Mouse (Mus musculus): ENCODE results near the gene Slain2. TPM values are rescaled to one million over a fixed set of nuclear protein-coding genes. Genes with fewer than 3 reads are reported as not detected.
"Not testable (repeated sequence)": the region's sequence is repeated elsewhere in the genome, so short reads cannot be mapped to it uniquely, and the experiment has no call there.

Slain2 gene
- total RNA-seq, 2 experiments from 2014 or later: 24.4 to 27.4 TPM

- DNase-seq (ENCODE audit: low spot score in 2 of 2): no peak
These were observed 92.9 kb downstream of the Slain2 start, which contains the start of gene Slc10a4 for GRCm38 (mm10) chr5:73006784-73007581. Gene Slc10a4, plus strand, starts transcription at chr5:73006883.

DNA sequence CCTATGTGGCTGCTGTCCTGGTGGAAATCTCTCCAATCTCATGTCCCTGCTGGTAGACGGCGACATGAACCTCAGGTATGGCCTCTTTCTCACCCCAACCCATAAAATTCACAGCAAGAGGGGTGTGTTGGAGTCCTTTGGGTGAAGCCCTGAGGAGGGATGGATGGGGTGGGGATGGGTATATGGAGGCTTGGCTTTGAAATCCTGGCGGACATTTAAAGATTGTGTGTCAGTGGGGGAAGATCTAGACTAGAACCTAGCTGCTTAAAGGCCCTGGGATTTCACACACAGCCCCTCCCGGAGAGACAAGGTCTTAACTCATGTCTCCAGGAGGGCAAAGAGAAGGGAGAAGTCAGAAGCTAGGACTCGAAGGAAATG is 93.5 kb downstream of the Slain2 start:
- DNase-seq (ENCODE audit: low spot score in 2 of 2): no peak

GRCm38 (mm10) chr5:73008230-73008629 is 94.1 kb downstream of the Slain2 start:
- DNase-seq (ENCODE audit: low spot score in 2 of 2): not testable (repeated sequence)

- not testable (repeated sequence) for DNase-seq (ENCODE audit: low spot score in 2 of 2)
These were observed 97.7 kb downstream of the Slain2 start for GRCm38 (mm10) chr5:73011806-73012205.

DNA sequence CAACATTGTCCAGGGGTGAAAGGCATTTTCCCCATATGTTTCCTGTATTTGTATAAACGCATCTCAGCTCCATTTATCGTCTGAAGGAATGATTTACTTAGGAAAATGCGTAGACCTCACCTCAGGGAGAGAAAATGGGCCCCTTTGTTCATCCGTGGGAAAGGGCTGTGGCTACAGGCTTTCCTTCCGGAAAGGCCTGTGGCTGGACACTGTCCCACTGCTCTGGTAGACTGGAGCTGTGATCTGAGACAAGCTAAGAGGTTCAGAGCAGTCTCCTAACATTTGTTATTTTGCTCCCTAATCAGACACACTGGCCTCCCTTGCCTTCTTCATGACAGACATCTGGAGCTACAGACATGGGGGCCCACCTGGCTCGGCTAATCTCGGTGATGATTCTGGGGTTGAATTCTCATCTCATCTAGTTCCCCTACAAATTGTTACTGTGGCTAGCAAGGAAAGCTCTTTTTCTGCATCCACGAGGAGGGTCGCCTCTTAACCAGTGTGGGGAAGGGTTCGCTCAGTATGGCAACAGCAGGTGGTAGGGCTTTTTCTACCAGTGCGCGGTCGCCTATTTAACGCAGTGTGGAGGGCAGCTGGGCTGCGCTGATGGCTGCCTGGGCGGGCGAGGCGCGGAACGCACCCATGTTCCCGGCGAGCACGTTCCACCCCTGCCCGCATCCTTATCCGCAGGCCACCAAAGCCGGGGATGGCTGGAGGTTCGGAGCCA is 98.9 kb downstream of the Slain2 start:
- not testable (repeated sequence) for DNase-seq (ENCODE audit: low spot score in 2 of 2)

DNA sequence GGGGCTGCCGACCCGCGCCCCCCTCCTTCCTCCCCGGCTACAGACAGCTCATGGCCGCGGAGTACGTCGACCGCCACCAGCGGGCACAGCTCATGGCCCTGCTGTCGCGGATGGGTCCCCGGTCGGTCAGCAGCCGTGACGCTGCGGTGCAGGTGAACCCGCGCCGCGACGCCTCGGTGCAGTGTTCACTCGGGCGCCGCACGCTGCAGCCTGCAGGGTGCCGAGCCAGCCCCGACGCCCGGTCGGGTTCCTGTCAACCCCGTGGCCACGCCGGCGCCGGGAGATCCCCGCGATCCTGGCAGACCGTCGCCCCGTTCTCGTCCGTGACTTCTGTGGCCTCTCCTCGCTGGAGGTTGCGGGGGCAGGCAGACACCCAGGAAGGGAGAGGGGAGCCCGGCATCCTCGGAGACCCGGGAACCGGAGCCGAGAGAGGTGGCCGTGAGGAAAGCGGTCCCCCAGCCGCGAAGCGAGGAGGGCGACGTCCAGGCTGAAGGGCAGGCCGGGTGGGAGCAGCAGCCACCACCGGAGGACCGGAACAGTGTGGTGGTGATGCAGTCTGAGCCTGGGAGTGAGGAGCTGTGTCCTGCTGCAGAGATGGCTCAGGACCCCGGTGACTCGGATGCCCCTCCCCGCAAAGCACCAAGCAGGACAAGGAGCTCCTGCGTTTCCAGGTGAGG is 99.6 kb downstream of the Slain2 start:
- not testable (repeated sequence) for DNase-seq (ENCODE audit: low spot score in 2 of 2)

DNA sequence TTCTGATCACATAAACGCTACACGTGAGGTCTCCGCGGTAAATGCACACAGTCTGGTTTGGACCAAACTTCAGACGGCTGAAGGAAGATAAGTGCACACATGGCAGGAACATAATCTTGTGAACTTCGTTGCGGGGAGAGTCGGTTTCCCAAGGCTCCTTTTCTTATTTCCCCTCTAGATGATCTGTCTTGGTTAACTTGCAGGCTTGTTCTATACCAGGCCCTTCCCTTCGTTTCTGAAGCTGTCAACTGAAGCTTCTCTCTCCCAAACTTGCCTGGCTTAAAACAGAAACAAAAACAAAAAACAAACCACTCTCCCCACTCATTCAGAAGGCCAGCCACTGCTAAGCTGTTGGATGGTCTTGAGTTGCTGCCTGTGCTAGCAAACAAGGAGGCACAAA is 100.6 kb downstream of the Slain2 start:
- no peak for DNase-seq (ENCODE audit: low spot score in 2 of 2)

DNA sequence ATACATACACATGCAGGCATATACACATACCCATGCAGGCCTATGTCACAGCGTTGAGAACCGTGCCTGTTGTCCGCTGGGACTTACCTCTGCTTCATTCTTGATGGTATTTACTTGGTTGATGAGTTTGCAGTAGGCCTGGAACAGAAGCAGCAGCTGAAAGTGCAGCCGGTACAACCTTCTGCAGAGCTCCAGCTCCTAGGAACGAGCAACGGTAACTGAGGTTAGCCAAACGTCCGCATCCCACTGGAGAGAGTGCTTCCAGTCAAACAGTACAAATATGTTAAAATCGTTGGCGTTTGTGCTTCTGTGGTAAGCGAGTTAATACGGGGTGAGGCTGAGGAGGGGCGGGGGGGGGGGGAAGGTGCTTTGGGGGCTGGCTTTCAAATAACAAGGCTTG is 109.7 kb downstream of the Slain2 start:
- DNase-seq (ENCODE audit: low spot score in 2 of 2): no peak

Other genes with a start within 250 kb of the Slain2 start
- gene Txk, start 161.5 kb upstream of the Slain2 start, total RNA-seq (2021): not detected
- 1 to 10 TPM; 1.8 to 1.9 TPM for gene Tec, start 45.8 kb upstream of the Slain2 start, total RNA-seq (2021)
- not detected for gene Gm10135, start 60.4 kb downstream of the Slain2 start, total RNA-seq (2021)
- gene Slc10a4, start 92.6 kb downstream of the Slain2 start, total RNA-seq (2021): 1 to 10 TPM; 1.8 to 3.0 TPM